8 mouse cellular contexts compared by ENCODE assay signal in the genomic region with DNA sequence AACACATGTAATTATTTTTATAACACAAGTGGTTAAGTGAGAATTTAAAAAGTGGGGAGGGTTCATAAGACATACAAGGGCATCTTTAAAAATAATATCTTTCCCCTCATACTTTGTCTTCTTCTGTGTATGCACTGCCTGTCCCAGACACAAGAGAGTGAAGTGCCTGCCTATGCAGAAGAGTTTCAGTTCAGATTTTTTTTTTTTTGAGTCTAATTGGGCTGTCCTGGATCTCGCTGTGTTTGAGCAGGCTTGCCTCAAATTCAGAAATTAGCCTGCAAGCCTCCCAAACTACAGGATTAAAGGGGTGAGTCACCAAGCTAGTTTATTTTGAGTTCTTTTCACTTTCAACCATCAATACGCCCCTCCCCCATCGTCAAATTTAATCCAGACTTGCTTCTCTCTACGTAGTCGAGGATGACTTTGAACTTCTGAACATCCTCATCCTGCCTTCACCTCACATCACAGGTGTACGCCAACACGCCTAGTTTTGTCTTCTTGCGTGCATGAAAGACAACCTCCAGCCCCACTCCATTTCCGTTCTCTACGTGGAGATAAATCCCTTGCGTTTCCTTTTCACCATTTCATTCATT. TPM values are rescaled to one million over a fixed set of nuclear protein-coding genes. Genes with fewer than 3 reads are reported as not detected.
DNase-seq lines count a peak whose midpoint lies in the region; ATAC-seq lines count a peak whose summit lies in the region.

No protein-coding gene starts in this region.

- ATAC-seq in erythroblast, adult 5-6 weeks (replicated peaks; ENCODE audit: low FRiP score, poor library complexity, severe bottlenecking), result no peak; the same call in 1 of the 2 replicates
- ATAC-seq in hindbrain, embryonic 16.5 days, result peak; percentile 0; the same call in 1 of the 2 replicates
- ATAC-seq in midbrain, embryonic 16.5 days, result peak; percentile 13; the same call in 1 of the 2 replicates
- ATAC-seq in megakaryocyte progenitor cell, adult 5-6 weeks (replicated peaks; ENCODE audit: poor library complexity), result no peak

- WGBS in hindbrain, embryonic 16.5 days, result 1% methylated on average over 11 of the region's 11 CpGs
- WGBS in midbrain, embryonic 16.5 days, result under 1% methylated on average over 11 of the region's 11 CpGs

- H3K9me3 ChIP-seq in erythroblast, embryonic 14.5 days (ENCODE audit: control insufficient read depth, low read length), result no peaks in the 10 kb centered on the region
- no peaks in the 10 kb centered on the region for H3K9me3 ChIP-seq in hindbrain, embryonic 16.5 days (ENCODE audit: control insufficient read depth, low read length)
- H3K9me3 ChIP-seq in midbrain, embryonic 16.5 days (replicated peaks; ENCODE audit: control insufficient read depth, low read length, poor library complexity, severe bottlenecking), result no peaks in the 10 kb centered on the region

- H3K4me2 ChIP-seq in hindbrain, embryonic 16.5 days (ENCODE audit: low read length), result peak overlapping the region; percentile 67
- peak overlapping the region; percentile 59 for H3K4me2 ChIP-seq in midbrain, embryonic 16.5 days (ENCODE audit: low read length)

- H3K27ac ChIP-seq in hindbrain, embryonic 16.5 days (ENCODE audit: low read depth, low read length), result peak overlapping the region; percentile 99
- H3K27ac ChIP-seq in midbrain, embryonic 16.5 days (ENCODE audit: low read length), result peak overlapping the region; percentile 84

- no peaks in the 10 kb centered on the region for H3K27me3 ChIP-seq in erythroblast, embryonic 14.5 days (ENCODE audit: control insufficient read depth)
- no peaks in the 10 kb centered on the region for H3K27me3 ChIP-seq in hindbrain, embryonic 16.5 days (replicated peaks; ENCODE audit: control insufficient read depth, insufficient read depth, low read length)
- H3K27me3 ChIP-seq in midbrain, embryonic 16.5 days (ENCODE audit: control insufficient read depth, insufficient read depth, low read depth, low read length), result no peaks in the 10 kb centered on the region

- H3K4me1 ChIP-seq in erythroblast, embryonic 14.5 days (ENCODE audit: control insufficient read depth), result peaks cover 35% of the 10 kb centered on the region
- peaks cover 3% of the 10 kb centered on the region for H3K4me1 ChIP-seq in hindbrain, embryonic 16.5 days (ENCODE audit: control insufficient read depth, insufficient read depth, low read depth, low read length)
- peaks cover 8% of the 10 kb centered on the region for H3K4me1 ChIP-seq in midbrain, embryonic 16.5 days (ENCODE audit: control insufficient read depth, insufficient read depth, low read length)

- peak overlapping the region; percentile 56 for H3K9ac ChIP-seq in hindbrain, embryonic 16.5 days (ENCODE audit: low read depth, low read length)
- H3K9ac ChIP-seq in midbrain, embryonic 16.5 days (ENCODE audit: low read depth, low read length), result peak overlapping the region; percentile 66

- peak; percentile 30 to 70 for DNase-seq in spleen, postnatal 4 days (ENCODE audit: low spot score in 2 of 2)
- no peak for DNase-seq in spleen, postnatal 14 days (ENCODE audit: low spot score in 2 of 2)
- DNase-seq in yolk sac, embryonic 10.5 days (ENCODE audit: low spot score), result no peak

- H3K4me3 ChIP-seq in erythroblast, embryonic 14.5 days (replicated peaks), result peak overlapping the region; percentile 69
- peak overlapping the region; percentile 88 for H3K4me3 ChIP-seq in hindbrain, embryonic 16.5 days (ENCODE audit: low read length)
- peak overlapping the region; percentile 75 for H3K4me3 ChIP-seq in midbrain, embryonic 16.5 days (ENCODE audit: low read depth, low read length)

- H3K36me3 ChIP-seq in erythroblast, embryonic 14.5 days (ENCODE audit: control insufficient read depth), result no peaks in the 10 kb centered on the region
- no peaks in the 10 kb centered on the region for H3K36me3 ChIP-seq in hindbrain, embryonic 16.5 days (ENCODE audit: control insufficient read depth, insufficient read depth, low read length)
- H3K36me3 ChIP-seq in midbrain, embryonic 16.5 days (ENCODE audit: control insufficient read depth, insufficient read depth, low read length), result no peaks in the 10 kb centered on the region

RNA-seq across cellular contexts. Expression of a gene that starts 8.7 kb away (rescaled TPM):
- polyA plus RNA-seq in erythroblast, embryonic 14.5 days (2012), result 0.48 and 0.56 TPM in 2 replicates
- total RNA-seq in erythroblast, adult 5-6 weeks (2015; ENCODE audit: low replicate concordance), result 7.5 and 15.7 TPM in 2 replicates
- total RNA-seq in erythroblast, adult 5-6 weeks (2017; ENCODE audit: low replicate concordance), result 19.1 and 19.4 TPM in 2 replicates
- polyA plus RNA-seq in hindbrain, embryonic 16.5 days (2015; fragmentation: Nextera tagmentation; extraction: Ambion mirVana), result 57.0 and 57.4 TPM in 2 replicates
- polyA plus RNA-seq in midbrain, embryonic 16.5 days (2015; fragmentation: Nextera tagmentation; extraction: Ambion mirVana), result 44.3 and 52.5 TPM in 2 replicates
- 7.0 and 10.0 TPM in 2 replicates for total RNA-seq in megakaryocyte progenitor cell, adult 5-6 weeks (2015)
- total RNA-seq in megakaryocyte progenitor cell, adult 5-6 weeks (2017), result 12.4 and 13.9 TPM in 2 replicates

RNA-seq across cellular contexts. Expression of a gene that starts 9.6 kb away (rescaled TPM):
- 0.56 and 0.83 TPM in 2 replicates for polyA plus RNA-seq in erythroblast, embryonic 14.5 days (2012)
- total RNA-seq in erythroblast, adult 5-6 weeks (2015; ENCODE audit: low replicate concordance), result 1.3 and 11.5 TPM in 2 replicates
- 0.70 and 4.4 TPM in 2 replicates for total RNA-seq in erythroblast, adult 5-6 weeks (2017; ENCODE audit: low replicate concordance)
- polyA plus RNA-seq in hindbrain, embryonic 16.5 days (2015; fragmentation: Nextera tagmentation; extraction: Ambion mirVana), result 6.7 and 8.3 TPM in 2 replicates
- 8.4 and 9.4 TPM in 2 replicates for polyA plus RNA-seq in midbrain, embryonic 16.5 days (2015; fragmentation: Nextera tagmentation; extraction: Ambion mirVana)
- 9.9 and 10.3 TPM in 2 replicates for total RNA-seq in megakaryocyte progenitor cell, adult 5-6 weeks (2015)
- total RNA-seq in megakaryocyte progenitor cell, adult 5-6 weeks (2017), result 3.0 and 3.5 TPM in 2 replicates

RNA-seq across cellular contexts. Expression of a gene that starts 45.8 kb away (rescaled TPM):
- not detected in 2 replicates for polyA plus RNA-seq in erythroblast, embryonic 14.5 days (2012)
- total RNA-seq in erythroblast, adult 5-6 weeks (2015; ENCODE audit: low replicate concordance), result 0.21 TPM in 1 of 2 replicates, not detected in the other
- total RNA-seq in erythroblast, adult 5-6 weeks (2017; ENCODE audit: low replicate concordance), result 0.42 and 0.43 TPM in 2 replicates
- 1.2 and 2.2 TPM in 2 replicates for polyA plus RNA-seq in hindbrain, embryonic 16.5 days (2015; fragmentation: Nextera tagmentation; extraction: Ambion mirVana)
- 1.1 and 1.4 TPM in 2 replicates for polyA plus RNA-seq in midbrain, embryonic 16.5 days (2015; fragmentation: Nextera tagmentation; extraction: Ambion mirVana)
- total RNA-seq in megakaryocyte progenitor cell, adult 5-6 weeks (2015), result 0.05 TPM in 1 of 2 replicates, not detected in the other
- not detected in 2 replicates for total RNA-seq in megakaryocyte progenitor cell, adult 5-6 weeks (2017)

Comparison
In these comparisons a context has a peak if more than half of its experiments do, and no peak if none do; other contexts are left out.
1. DNase-seq: peak in spleen, postnatal 4 days (2 of 2); none in spleen, postnatal 14 days (0 of 2) and yolk sac, embryonic 10.5 days (single experiment).
2. ATAC-seq: peak in hindbrain, embryonic 16.5 days (single experiment) and midbrain, embryonic 16.5 days (single experiment); none in erythroblast, adult 5-6 weeks (single experiment) and megakaryocyte progenitor cell, adult 5-6 weeks (single experiment).
3. RNA of a gene that starts 8.7 kb away (polyA plus RNA-seq): 57.0 to 57.4 TPM in hindbrain, embryonic 16.5 days and 44.3 to 52.5 TPM in midbrain, embryonic 16.5 days; 0.48 to 0.56 TPM in erythroblast, embryonic 14.5 days; every median in the first group is over 10 times any median in the second.
4. Peak in every context shown above with its lines, with median percentiles within 50 percentile points of each other: H3K4me3 ChIP-seq.